Mouse (Mus musculus): ENCODE measurements at regions not wholly inside any gene's neighbourhood (a gene's known extent, or its start where the extent isn't known, plus 50 kb on each side); places are given as distances from the start of the nearest gene placed in this dataset.

GRCm38 (mm10) chr15:42894611-42895010 lies 2760.4 kb downstream of the 9330182O14Rik start:
- TF ChIP-seq CTCF (IDR thresholded peaks at IDR 0.05; ENCODE audit: low read depth) (no peak), EP300 (IDR thresholded peaks at IDR 0.05; ENCODE audit: low read depth) (no peak)
